ENCODE assay signal across 14 mouse cellular contexts in genomic region chr11:50206037-50206436, GRCm38 (mm10).
"Had no signal": no experiment of that assay in that cellular context is flagged by ENCODE, and none has a peak within 500 bp of the region (broad histone marks: within the 10 kb centered on the region; RNA-seq: fewer than 3 reads in every experiment).

No protein-coding gene starts in this region.

- ATAC-seq: midbrain, embryonic 16.5 days had no signal

- H3K9ac ChIP-seq: lung, embryonic 14.5 days; midbrain, embryonic 12.5 days; neural tube, embryonic 12.5 days; stomach, embryonic 15.5 days had no signal

- H3K9me3 ChIP-seq: midbrain, embryonic 10.5 days; midbrain, embryonic 12.5 days; neural tube, embryonic 12.5 days; stomach, embryonic 15.5 days had no signal

- DNase-seq: lung, embryonic 14.5 days; lung, postnatal 10 days; lung, postnatal 4 days; midbrain, embryonic 14.5 days; right cerebral cortex, postnatal 14 days; thymus, adult 2 months; thymus, postnatal 25 days; thymus, postnatal 4 days had no signal

- H3K27ac ChIP-seq: midbrain, embryonic 10.5 days; midbrain, embryonic 12.5 days; neural tube, embryonic 12.5 days; stomach, embryonic 15.5 days; stomach, postnatal 0 days had no signal

- H3K4me3 ChIP-seq: midbrain, embryonic 10.5 days; midbrain, embryonic 12.5 days; neural tube, embryonic 12.5 days; stomach, embryonic 15.5 days had no signal

- H3K27me3 ChIP-seq: midbrain, embryonic 12.5 days; neural tube, embryonic 12.5 days; stomach, embryonic 15.5 days had no signal

- H3K4me2 ChIP-seq: lung, embryonic 14.5 days; midbrain, embryonic 12.5 days; neural tube, embryonic 12.5 days; stomach, embryonic 15.5 days had no signal
